Mouse (Mus musculus): ENCODE results near the gene Robo2. TPM values are rescaled to one million over a fixed set of nuclear protein-coding genes. Genes with fewer than 3 reads are reported as not detected.

Gene Robo2
- total and polyA plus RNA-seq, 2 experiments from 2014 or later = 45.5 to 114 TPM

GRCm38 (mm10) chr16:74420324-74420723 is 8.7 kb upstream of the Robo2 start:
- Histone ChIP-seq H3K9me3 (ENCODE audit: low read length) (no peaks in the 10 kb centered on the region), H3K4me1 (ENCODE audit: insufficient read depth) (no peaks in the 10 kb centered on the region), H3K4me3 (ENCODE audit: low read depth, low read length) (no peak overlapping the region), H3K36me3 (ENCODE audit: insufficient read depth) (no peaks in the 10 kb centered on the region), H3K9ac (no peak overlapping the region), H3K27me3 (ENCODE audit: insufficient read depth, low read length) (no peaks in the 10 kb centered on the region), H3K4me2 (ENCODE audit: low read depth) (no peak overlapping the region), H3K27ac (ENCODE audit: low read depth, low read length) (no peak overlapping the region)
- no peak for TF ChIP-seq CTCF (IDR thresholded peaks at IDR 0.05; ENCODE audit: low read depth)
- DNase-seq = no peak
- WGBS = 73% methylated on average over 2 of the region's 2 CpGs
- ATAC-seq = no peak

GRCm38 (mm10) chr16:74412471-74413291 is 1.1 kb upstream of the Robo2 start:
- H3K4me3 ChIP-seq (ENCODE audit: low read depth, low read length) = peak overlapping the region; percentile 65
- H3K4me1 ChIP-seq (ENCODE audit: insufficient read depth) = peaks cover 3% of the 10 kb centered on the region; the same call in 1 of the 2 replicates
- peak; percentile 59 for ATAC-seq
- under 1% methylated on average over 20 of the region's 20 CpGs for WGBS
- H3K27ac ChIP-seq (ENCODE audit: low read depth, low read length) = peak overlapping the region; percentile 81
- H3K9ac ChIP-seq = peak overlapping the region; percentile 49
- no peaks in the 10 kb centered on the region for H3K9me3 ChIP-seq (ENCODE audit: low read length)
- no peaks in the 10 kb centered on the region for H3K36me3 ChIP-seq (ENCODE audit: insufficient read depth)
- TF ChIP-seq CTCF (IDR thresholded peaks at IDR 0.05; ENCODE audit: low read depth) = peak; percentile 81
- H3K27me3 ChIP-seq (ENCODE audit: insufficient read depth, low read length) = no peaks in the 10 kb centered on the region
- H3K4me2 ChIP-seq (ENCODE audit: low read depth) = peak overlapping the region; percentile 67
- DNase-seq = peak; percentile 86

- Histone ChIP-seq H3K9me3 (ENCODE audit: low read length) (no peaks in the 10 kb centered on the region), H3K9ac (peak overlapping the region; percentile 63), H3K36me3 (ENCODE audit: insufficient read depth) (no peaks in the 10 kb centered on the region), H3K4me1 (ENCODE audit: insufficient read depth) (peaks cover 3% of the 10 kb centered on the region; the same call in 1 of the 2 replicates), H3K27me3 (ENCODE audit: insufficient read depth, low read length) (no peaks in the 10 kb centered on the region), H3K4me3 (ENCODE audit: low read depth, low read length) (peak overlapping the region; percentile 65), H3K4me2 (ENCODE audit: low read depth) (peak overlapping the region; percentile 67), H3K27ac (ENCODE audit: low read depth, low read length) (peak overlapping the region; percentile 81)
- no peak for TF ChIP-seq CTCF (IDR thresholded peaks at IDR 0.05; ENCODE audit: low read depth)
- WGBS = under 1% methylated on average over 16 of the region's 16 CpGs
- DNase-seq (no peak), ATAC-seq (no peak)
These were observed 604 bp downstream of the Robo2 start for GRCm38 (mm10) chr16:74411021-74411420.

- peak overlapping the region; percentile 65 for H3K4me3 ChIP-seq (ENCODE audit: low read depth, low read length)
- peak overlapping the region; percentile 81 for H3K27ac ChIP-seq (ENCODE audit: low read depth, low read length)
- ATAC-seq (no peak), DNase-seq (peak; percentile 70)
- peak overlapping the region; percentile 67 for H3K4me2 ChIP-seq (ENCODE audit: low read depth)
- H3K4me1 ChIP-seq (ENCODE audit: insufficient read depth) = peaks cover 3% of the 10 kb centered on the region; the same call in 1 of the 2 replicates
- no peaks in the 10 kb centered on the region for H3K36me3 ChIP-seq (ENCODE audit: insufficient read depth)
- H3K9ac ChIP-seq = peak overlapping the region; percentile 63
- no peaks in the 10 kb centered on the region for H3K9me3 ChIP-seq (ENCODE audit: low read length)
- TF ChIP-seq CTCF (IDR thresholded peaks at IDR 0.05; ENCODE audit: low read depth) = peak; percentile 24; the same call in 1 of the 2 replicates
- H3K27me3 ChIP-seq (ENCODE audit: insufficient read depth, low read length) = no peaks in the 10 kb centered on the region
- 12% methylated on average over 6 of the region's 6 CpGs for WGBS
These were observed 1.5 kb downstream of the Robo2 start for GRCm38 (mm10) chr16:74410125-74410524.

- peak overlapping the region; percentile 65 for H3K4me3 ChIP-seq (ENCODE audit: low read depth, low read length)
- no peak for TF ChIP-seq CTCF (IDR thresholded peaks at IDR 0.05; ENCODE audit: low read depth)
- H3K9ac ChIP-seq = peak overlapping the region; percentile 63
- no peaks in the 10 kb centered on the region for H3K9me3 ChIP-seq (ENCODE audit: low read length)
- H3K4me2 ChIP-seq (ENCODE audit: low read depth) = peak overlapping the region; percentile 67
- peak overlapping the region; percentile 47; the same call in 1 of the 2 replicates for H3K27ac ChIP-seq (ENCODE audit: low read depth, low read length)
- WGBS = 33% methylated on average over 4 of the region's 4 CpGs
- peak; percentile 47 for DNase-seq
- H3K36me3 ChIP-seq (ENCODE audit: insufficient read depth) = no peaks in the 10 kb centered on the region
- ATAC-seq = no peak
- H3K4me1 ChIP-seq (ENCODE audit: insufficient read depth) = peaks cover 3% of the 10 kb centered on the region; the same call in 1 of the 2 replicates
- H3K27me3 ChIP-seq (ENCODE audit: insufficient read depth, low read length) = no peaks in the 10 kb centered on the region
These were observed 2.1 kb downstream of the Robo2 start for GRCm38 (mm10) chr16:74409548-74409947.

GRCm38 (mm10) chr16:74408566-74408965 is 3.1 kb downstream of the Robo2 start:
- TF ChIP-seq CTCF (IDR thresholded peaks at IDR 0.05; ENCODE audit: low read depth) = peak; percentile 69
- Histone ChIP-seq H3K4me1 (ENCODE audit: insufficient read depth) (peaks cover 3% of the 10 kb centered on the region; the same call in 1 of the 2 replicates), H3K9ac (no peak overlapping the region), H3K4me2 (ENCODE audit: low read depth) (peak overlapping the region; percentile 67), H3K4me3 (ENCODE audit: low read depth, low read length) (peak overlapping the region; percentile 65), H3K9me3 (ENCODE audit: low read length) (no peaks in the 10 kb centered on the region), H3K36me3 (ENCODE audit: insufficient read depth) (no peaks in the 10 kb centered on the region), H3K27ac (ENCODE audit: low read depth, low read length) (no peak overlapping the region), H3K27me3 (ENCODE audit: insufficient read depth, low read length) (no peaks in the 10 kb centered on the region)
- ATAC-seq (no peak), DNase-seq (peak; percentile 66)
- WGBS = 46% methylated on average over 1 of the region's 1 CpGs

GRCm38 (mm10) chr16:74397291-74397690 is 14.3 kb downstream of the Robo2 start:
- no peak overlapping the region for H3K27ac ChIP-seq (ENCODE audit: low read depth, low read length)
- DNase-seq (no peak), ATAC-seq (peak; percentile 74)
- H3K36me3 ChIP-seq (ENCODE audit: insufficient read depth) = no peaks in the 10 kb centered on the region
- H3K9ac ChIP-seq = no peak overlapping the region
- H3K27me3 ChIP-seq (ENCODE audit: insufficient read depth, low read length) = no peaks in the 10 kb centered on the region
- H3K4me3 ChIP-seq (ENCODE audit: low read depth, low read length) = no peak overlapping the region
- no peaks in the 10 kb centered on the region; the same call in 1 of the 2 replicates for H3K9me3 ChIP-seq (ENCODE audit: low read length)
- WGBS = 29% methylated on average over 2 of the region's 2 CpGs
- no peak for TF ChIP-seq CTCF (IDR thresholded peaks at IDR 0.05; ENCODE audit: low read depth)
- H3K4me1 ChIP-seq (ENCODE audit: insufficient read depth) = peaks cover 4% of the 10 kb centered on the region; the same call in 1 of the 2 replicates
- no peak overlapping the region for H3K4me2 ChIP-seq (ENCODE audit: low read depth)
